9 mouse cellular contexts compared by ENCODE assay signal in genomic region chr11:69064259-69065133, GRCm38 (mm10). TPM values are rescaled to one million over a fixed set of nuclear protein-coding genes. Genes with fewer than 3 reads are reported as not detected.
A peak's percentile ranks its signal among the peaks of the same experiment; 100 is the strongest.
DNase-seq lines count a peak whose midpoint lies in the region; ATAC-seq and TF ChIP-seq lines count a peak whose summit lies in the region.
"Had no signal": no experiment of that assay in that cellular context is flagged by ENCODE, and none has a peak within 500 bp of the region (broad histone marks: within the 10 kb centered on the region; RNA-seq: fewer than 3 reads in every experiment).

No protein-coding gene starts in this region.

- no peak for TF ChIP-seq CTCF in E14TG2a.4 (conservative IDR thresholded peaks at IDR 0.05; ENCODE audit: low read length)
- no peak for TF ChIP-seq CTCF in liver, postnatal 0 days (IDR thresholded peaks at IDR 0.05; ENCODE audit: low read depth)

- peak overlapping the region; percentile 89 for H3K27ac ChIP-seq in heart, embryonic 10.5 days
- no peak overlapping the region; the same call in 1 of the 2 replicates for H3K27ac ChIP-seq in forebrain, embryonic 16.5 days (ENCODE audit: low read length)
- peak overlapping the region; percentile 52; the same call in 1 of the 2 replicates for H3K27ac ChIP-seq in liver, postnatal 0 days (ENCODE audit: low read depth)

- DNase-seq in heart, embryonic 10.5 days (ENCODE audit: low spot score): no peak
- no peak for DNase-seq in heart, postnatal 14 days
- no peak for DNase-seq in liver, postnatal 0 days
- no peak for DNase-seq in B cell, adult 2 months
- no peak for DNase-seq in frontal cortex, adult 2 months (ENCODE audit: extremely low spot score in 1 of 2, low spot score in 1 of 2)
- DNase-seq in ovary, postnatal 36 days (ENCODE audit: low spot score): no peak
- DNase-seq: right cerebral cortex, postnatal 4 days had no signal

- H3K27me3 ChIP-seq in heart, embryonic 10.5 days (ENCODE audit: insufficient read depth, poor library complexity, severe bottlenecking): no peaks in the 10 kb centered on the region
- peaks cover 15% of the 10 kb centered on the region for H3K27me3 ChIP-seq in E14TG2a.4 (ENCODE audit: insufficient read depth, low read length)
- H3K27me3 ChIP-seq in forebrain, embryonic 16.5 days (replicated peaks; ENCODE audit: control insufficient read depth, insufficient read depth, low read length): no peaks in the 10 kb centered on the region
- no peaks in the 10 kb centered on the region for H3K27me3 ChIP-seq in liver, postnatal 0 days (ENCODE audit: insufficient read depth, low read length)

- ATAC-seq in forebrain, embryonic 16.5 days: no peak
- no peak for ATAC-seq in liver, postnatal 0 days

- no peaks in the 10 kb centered on the region for H3K36me3 ChIP-seq in heart, embryonic 10.5 days
- no peaks in the 10 kb centered on the region for H3K36me3 ChIP-seq in E14TG2a.4 (ENCODE audit: insufficient read depth, low read length)
- H3K36me3 ChIP-seq in forebrain, embryonic 16.5 days (ENCODE audit: control insufficient read depth, insufficient read depth): no peaks in the 10 kb centered on the region
- H3K36me3 ChIP-seq in liver, postnatal 0 days (replicated peaks; ENCODE audit: insufficient read depth, low read length): no peaks in the 10 kb centered on the region

- WGBS in heart, embryonic 10.5 days: 48% methylated on average over 9 of the region's 9 CpGs
- 54% methylated on average over 9 of the region's 9 CpGs for WGBS in forebrain, embryonic 16.5 days
- whole genome bisulfite sequencing in liver, postnatal 0 days (ENCODE audit: insufficient replicate concordance): 70% methylated on average over 9 of the region's 9 CpGs

- peak overlapping the region; percentile 58 for H3K9ac ChIP-seq in forebrain, embryonic 16.5 days (replicated peaks; ENCODE audit: low read depth, low read length)
- peak overlapping the region; percentile 77 for H3K9ac ChIP-seq in liver, postnatal 0 days (replicated peaks)

- H3K4me2 ChIP-seq in forebrain, embryonic 16.5 days (ENCODE audit: low read length): peak overlapping the region; percentile 80
- H3K4me2 ChIP-seq in liver, postnatal 0 days (ENCODE audit: low read depth, low read length): peak overlapping the region; percentile 85

- TF ChIP-seq EP300 in liver, postnatal 0 days (IDR thresholded peaks at IDR 0.05; ENCODE audit: low read depth): no peak

- no peaks in the 10 kb centered on the region for H3K9me3 ChIP-seq in heart, embryonic 10.5 days
- no peaks in the 10 kb centered on the region for H3K9me3 ChIP-seq in E14TG2a.4 (ENCODE audit: low read length)
- no peaks in the 10 kb centered on the region for H3K9me3 ChIP-seq in forebrain, embryonic 16.5 days (ENCODE audit: control insufficient read depth, low read length)
- no peaks in the 10 kb centered on the region for H3K9me3 ChIP-seq in liver, postnatal 0 days (ENCODE audit: low read length)

- intact Hi-C loops in heart, postnatal 14 days (cut with DNase I): loop anchor here (5.0 kb wide), 1 partner anchor 183 kb away; no protein-coding TSS in a partner anchor

- peak overlapping the region; percentile 81 for H3K4me3 ChIP-seq in heart, embryonic 10.5 days
- peak overlapping the region; percentile 91 for H3K4me3 ChIP-seq in E14TG2a.4 (replicated peaks; ENCODE audit: low read length)
- H3K4me3 ChIP-seq in forebrain, embryonic 16.5 days (replicated peaks; ENCODE audit: low read length): peak overlapping the region; percentile 52
- peak overlapping the region; percentile 71 for H3K4me3 ChIP-seq in liver, postnatal 0 days (ENCODE audit: low read depth, low read length)

- H3K4me1 ChIP-seq in heart, embryonic 10.5 days: peaks cover 50% of the 10 kb centered on the region
- H3K4me1 ChIP-seq in E14TG2a.4 (replicated peaks; ENCODE audit: low read depth, low read length): peaks cover 51% of the 10 kb centered on the region
- H3K4me1 ChIP-seq in forebrain, embryonic 16.5 days (replicated peaks; ENCODE audit: control insufficient read depth, insufficient read depth, low read length): peaks cover 37% of the 10 kb centered on the region
- peaks cover 40% of the 10 kb centered on the region for H3K4me1 ChIP-seq in liver, postnatal 0 days (ENCODE audit: insufficient read depth)

RNA-seq across cellular contexts. Expression of gene Borcs6, which starts 5.0 kb away (rescaled TPM):
- polyA plus RNA-seq in heart, embryonic 10.5 days (2016; fragmentation: Nextera tagmentation; extraction: Ambion mirVana): 8.2 and 9.0 TPM in 2 replicates
- 10 to 100 TPM; 15.9 to 16.2 TPM for total RNA-seq in heart, postnatal 14 days (2021)
- 11.4 and 12.3 TPM in 2 replicates for polyA plus RNA-seq in forebrain, embryonic 16.5 days (2015; fragmentation: Nextera tagmentation; extraction: Ambion mirVana)
- 5.4 and 6.6 TPM in 2 replicates for polyA plus RNA-seq in liver, postnatal 0 days (2015; fragmentation: Nextera tagmentation; extraction: Ambion mirVana)
- polyA plus RNA-seq in frontal cortex, adult 2 months (2012; rRNA removed): 28.6 and 32.0 TPM in 2 replicates

RNA-seq across cellular contexts. Expression of gene Tmem107, which starts 6.1 kb away (rescaled TPM):
- polyA plus RNA-seq in heart, embryonic 10.5 days (2016; fragmentation: Nextera tagmentation; extraction: Ambion mirVana): 29.1 and 30.4 TPM in 2 replicates
- total RNA-seq in heart, postnatal 14 days (2021): 1 to 10 TPM; 5.2 to 5.4 TPM
- 43.7 and 48.4 TPM in 2 replicates for polyA plus RNA-seq in forebrain, embryonic 16.5 days (2015; fragmentation: Nextera tagmentation; extraction: Ambion mirVana)
- polyA plus RNA-seq in liver, postnatal 0 days (2015; fragmentation: Nextera tagmentation; extraction: Ambion mirVana): 12.5 and 13.0 TPM in 2 replicates
- polyA plus RNA-seq in frontal cortex, adult 2 months (2012; rRNA removed): 22.0 and 23.5 TPM in 2 replicates

RNA-seq across cellular contexts. Expression of gene Aurkb, which starts 19.0 kb away (rescaled TPM):
- polyA plus RNA-seq in heart, embryonic 10.5 days (2016; fragmentation: Nextera tagmentation; extraction: Ambion mirVana): 110 and 147 TPM in 2 replicates
- total RNA-seq in heart, postnatal 14 days (2021): 1 to 10 TPM; 3.6 to 8.1 TPM
- polyA plus RNA-seq in forebrain, embryonic 16.5 days (2015; fragmentation: Nextera tagmentation; extraction: Ambion mirVana): 56.7 and 68.2 TPM in 2 replicates
- 41.3 and 45.9 TPM in 2 replicates for polyA plus RNA-seq in liver, postnatal 0 days (2015; fragmentation: Nextera tagmentation; extraction: Ambion mirVana)
- polyA plus RNA-seq in frontal cortex, adult 2 months (2012; rRNA removed): 0.96 and 1.1 TPM in 2 replicates

RNA-seq across cellular contexts. Expression of gene Vamp2, which starts 23.8 kb away (rescaled TPM):
- 85.8 and 93.0 TPM in 2 replicates for polyA plus RNA-seq in heart, embryonic 10.5 days (2016; fragmentation: Nextera tagmentation; extraction: Ambion mirVana)
- total RNA-seq in heart, postnatal 14 days (2021): 10 to 100 TPM; 68.8 to 72.6 TPM
- polyA plus RNA-seq in forebrain, embryonic 16.5 days (2015; fragmentation: Nextera tagmentation; extraction: Ambion mirVana): 217 and 259 TPM in 2 replicates
- polyA plus RNA-seq in liver, postnatal 0 days (2015; fragmentation: Nextera tagmentation; extraction: Ambion mirVana): 13.6 and 14.2 TPM in 2 replicates
- 1,200 and 1,339 TPM in 2 replicates for polyA plus RNA-seq in frontal cortex, adult 2 months (2012; rRNA removed)

RNA-seq across cellular contexts. Expression of gene Per1, which starts 30.5 kb away (rescaled TPM):
- polyA plus RNA-seq in heart, embryonic 10.5 days (2016; fragmentation: Nextera tagmentation; extraction: Ambion mirVana): 8.0 and 8.8 TPM in 2 replicates
- total RNA-seq in heart, postnatal 14 days (2021): 100 to 1,000 TPM; 100 to 103 TPM
- 11.8 and 12.1 TPM in 2 replicates for polyA plus RNA-seq in forebrain, embryonic 16.5 days (2015; fragmentation: Nextera tagmentation; extraction: Ambion mirVana)
- 3.0 and 8.2 TPM in 2 replicates for polyA plus RNA-seq in liver, postnatal 0 days (2015; fragmentation: Nextera tagmentation; extraction: Ambion mirVana)
- 42.7 and 55.8 TPM in 2 replicates for polyA plus RNA-seq in frontal cortex, adult 2 months (2012; rRNA removed)

Comparison
In these comparisons a context has a peak if more than half of its experiments do, and no peak if none do; other contexts are left out.
1. RNA of gene Aurkb, which starts 19.0 kb away (polyA plus RNA-seq): 110 to 147 TPM in heart, embryonic 10.5 days, 56.7 to 68.2 TPM in forebrain, embryonic 16.5 days and 41.3 to 45.9 TPM in liver, postnatal 0 days; 0.96 to 1.1 TPM in frontal cortex, adult 2 months; every median in the first group is over 10 times any median in the second.
2. Peak in every context shown above with its lines, with median percentiles within 50 percentile points of each other: H3K4me3 ChIP-seq.